Mouse (Mus musculus) left cerebral cortex, adult 8-10 months (tissue): ENCODE results near the gene Clec9a. TPM values are rescaled to one million over a fixed set of nuclear protein-coding genes. Genes with fewer than 3 reads are reported as not detected.
A peak's percentile ranks its signal among the peaks of the same experiment; 100 is the strongest.

Experiments
- DNase-seq, 2 experiments: peaks; one replicate each; pipeline ENCODE4 v3.0.0; 2022; ENCODE audit warnings: low spot score in 2 of 2
- total RNA-seq, 4 experiments: library from RNA; stranded (reverse); gene quantifications; 2 replicates each; pipeline ENCODE4 v1.2.4; 2022

Gene Clec9a
- total RNA-seq, 4 experiments from 2014 or later: 0.14 to 0.30 TPM; not detected in 2

DNA sequence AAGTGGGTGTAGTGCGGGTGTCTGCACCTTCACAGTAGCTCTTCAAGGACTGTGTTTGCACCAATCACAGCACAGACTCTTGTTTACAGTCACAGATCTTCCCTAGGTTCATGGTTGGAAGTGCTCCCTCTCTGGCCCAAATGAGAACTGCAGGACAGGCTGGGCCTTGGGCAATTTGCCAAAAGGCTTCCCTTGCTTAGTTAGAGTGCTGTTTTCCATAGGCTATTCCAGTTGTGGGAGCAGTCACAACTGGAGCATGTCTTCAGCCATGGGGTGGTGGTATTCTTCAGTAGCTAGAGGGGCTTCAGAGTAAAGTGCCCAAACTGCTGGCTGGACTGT is 15.0 kb downstream of the Clec9a start:
- peak; percentile 19 to 64 for DNase-seq

DNA sequence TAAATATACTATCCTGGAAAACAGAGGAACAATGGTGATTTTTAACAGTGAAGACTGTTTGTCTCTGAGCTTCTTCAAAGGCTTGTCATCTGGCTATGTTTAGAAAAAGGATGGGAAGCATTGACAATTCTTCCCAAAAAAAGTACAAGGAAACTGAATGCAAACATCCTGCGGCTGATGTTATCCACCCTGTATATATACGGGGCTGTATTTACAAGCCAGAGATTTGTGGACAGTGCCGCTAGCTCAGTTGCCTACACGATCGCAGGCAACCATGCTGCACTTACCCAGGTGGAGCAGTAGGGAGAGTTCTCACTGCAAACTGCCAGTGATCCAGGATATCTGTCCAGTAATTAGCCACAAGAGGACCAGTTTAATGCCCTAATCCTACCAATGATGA is 16.6 kb downstream of the Clec9a start:
- no peak for DNase-seq

DNA sequence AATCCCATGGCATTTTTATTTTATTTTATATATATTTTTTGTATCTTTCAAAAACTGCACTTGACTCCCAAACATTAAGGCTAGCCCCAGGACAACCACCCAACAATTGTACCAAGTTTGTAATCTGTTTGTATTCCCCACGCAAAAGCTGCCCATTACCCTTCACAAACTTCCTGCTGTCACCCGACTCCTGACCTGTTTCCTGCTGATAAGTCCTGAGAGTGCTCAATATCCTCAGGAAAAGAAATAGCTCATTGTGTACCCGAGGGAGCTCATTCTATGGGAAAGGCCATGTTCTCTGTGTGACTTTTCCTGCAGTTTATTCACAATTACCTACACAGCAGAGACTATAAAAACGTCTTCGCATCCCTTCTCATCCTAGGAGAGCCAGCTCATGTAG is 17.1 kb downstream of the Clec9a start:
- no peak for DNase-seq

DNA sequence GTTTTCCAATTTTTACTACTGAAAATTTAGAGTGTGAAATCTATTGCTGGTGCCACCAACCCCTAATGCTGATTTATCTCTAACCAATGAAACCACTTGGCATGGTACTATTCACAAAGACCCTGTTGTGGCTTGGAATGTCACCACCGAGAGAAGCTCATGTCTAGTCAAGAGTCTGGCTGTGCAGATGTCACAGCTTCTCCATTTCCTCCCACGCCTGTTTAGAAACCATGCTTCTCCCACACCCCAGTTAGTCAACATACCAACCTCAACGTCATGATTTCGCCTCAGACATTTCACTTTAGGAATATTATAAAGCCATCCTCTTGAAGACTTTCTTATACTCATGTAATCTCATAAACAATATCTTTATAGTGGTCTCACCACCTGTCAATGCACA is 18.6 kb downstream of the Clec9a start:
- DNase-seq: no peak

DNA sequence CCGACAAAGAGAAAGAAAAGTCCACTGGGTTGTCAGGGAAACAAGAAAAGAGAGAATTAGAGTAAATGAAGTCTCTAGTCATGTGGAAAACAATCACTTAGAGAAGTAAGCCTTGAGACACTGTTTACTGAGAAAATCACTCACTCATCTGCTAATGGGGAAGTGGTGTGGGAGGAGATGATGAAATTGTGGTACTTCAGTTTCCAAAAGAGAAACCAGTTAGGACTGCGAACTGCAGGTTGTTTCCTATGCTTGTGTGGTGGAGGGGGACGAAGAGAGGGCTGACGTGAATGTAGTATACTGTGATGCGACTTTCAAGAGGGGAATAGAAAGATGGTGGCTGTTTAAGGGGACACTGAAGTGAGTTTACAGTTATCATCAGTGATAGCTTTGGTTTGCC is 25.6 kb downstream of the Clec9a start:
- no peak for DNase-seq

DNA sequence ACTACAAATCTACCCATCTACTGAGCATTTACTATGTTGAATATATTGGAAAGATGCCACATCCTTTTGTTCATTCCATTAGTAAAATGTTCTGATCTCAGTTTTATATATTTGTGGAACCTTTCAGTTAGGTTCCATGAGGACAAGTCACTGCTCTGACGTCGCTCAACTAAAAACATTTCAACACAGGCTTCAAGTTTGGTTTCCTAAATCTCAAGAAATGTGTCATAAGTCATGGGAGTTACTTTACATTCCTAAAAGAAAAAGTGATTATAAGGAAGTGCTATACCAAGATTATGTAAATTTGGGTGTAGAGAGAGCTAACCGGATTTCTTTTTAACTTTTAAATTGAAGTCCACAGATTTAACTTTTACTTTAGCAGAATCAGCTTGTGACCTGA is 27.4 kb downstream of the Clec9a start:
- DNase-seq: no peak

DNA sequence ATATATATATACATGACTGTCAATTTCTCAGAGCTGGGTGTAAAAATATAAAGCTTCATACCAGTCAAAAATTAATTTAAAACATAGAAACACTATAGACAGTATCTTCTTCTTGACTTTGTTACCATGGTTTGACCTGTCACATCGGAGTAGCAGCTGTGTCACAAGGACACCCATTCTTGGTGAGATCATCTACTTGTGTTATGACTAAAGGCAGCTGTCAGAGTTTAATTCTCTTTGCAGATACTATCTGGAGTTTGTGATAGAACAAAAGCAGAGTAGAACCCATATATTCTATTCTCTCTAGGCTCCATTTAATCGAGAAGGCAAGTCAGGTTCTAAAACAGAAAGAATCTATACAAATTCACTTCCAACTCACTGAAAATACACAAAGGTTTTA is 29.4 kb downstream of the Clec9a start:
- no peak for DNase-seq

DNA sequence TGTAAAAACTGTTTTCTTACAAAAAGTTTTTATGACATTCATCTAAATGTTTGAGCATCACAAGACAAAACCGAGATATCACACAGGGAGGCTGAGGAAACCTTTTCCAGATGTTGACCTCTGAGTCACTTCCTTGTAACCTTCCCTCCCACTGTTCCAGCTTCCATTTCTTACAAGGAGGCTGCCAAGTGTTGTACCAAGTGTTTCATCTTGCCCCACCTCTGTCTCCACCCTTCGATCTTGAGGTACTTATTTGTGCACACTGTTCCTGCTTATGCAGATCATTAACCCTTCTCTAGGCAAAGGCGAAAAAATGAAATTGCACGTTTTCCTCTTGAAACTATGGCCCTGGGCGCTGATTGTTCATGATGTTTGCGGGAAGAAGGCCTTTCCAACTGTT is 41.1 kb downstream of the Clec9a start:
- DNase-seq: no peak

DNA sequence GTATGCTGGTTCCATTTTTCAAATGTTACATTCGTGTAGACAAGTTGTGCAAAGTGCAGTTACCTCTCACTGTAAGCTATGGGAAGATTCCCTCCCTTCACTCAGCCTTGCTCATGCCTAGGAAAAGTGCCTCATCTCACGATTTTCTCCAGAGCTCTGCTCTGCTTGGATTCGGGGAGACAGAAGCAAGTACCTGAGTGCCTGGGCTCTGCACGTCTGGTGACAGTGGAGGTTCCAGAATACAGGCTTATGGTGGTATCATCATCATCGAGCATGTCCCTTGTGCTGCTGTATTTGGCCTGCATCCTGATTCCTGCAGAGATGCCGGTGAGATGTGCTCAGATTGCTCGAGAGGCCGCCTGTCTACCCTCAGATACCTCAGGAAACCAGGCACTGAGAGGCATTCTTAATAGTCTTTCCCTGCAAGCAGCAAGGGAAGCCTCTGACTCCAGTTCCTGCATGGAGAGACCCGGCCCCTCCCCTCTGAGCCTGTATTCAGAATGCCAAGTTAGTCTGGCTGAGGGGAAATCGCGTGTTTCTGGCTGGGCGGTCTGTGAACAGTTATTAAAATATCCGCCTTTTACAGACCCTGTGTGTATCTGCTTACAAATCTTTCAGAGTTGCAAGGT is 42.9 kb downstream of the Clec9a start, which contains the start of gene Clec1a:
Gene Clec1a, minus strand, starts transcription at position 590 of the 629 bp plus-strand sequence.
- DNase-seq: no peak

DNA sequence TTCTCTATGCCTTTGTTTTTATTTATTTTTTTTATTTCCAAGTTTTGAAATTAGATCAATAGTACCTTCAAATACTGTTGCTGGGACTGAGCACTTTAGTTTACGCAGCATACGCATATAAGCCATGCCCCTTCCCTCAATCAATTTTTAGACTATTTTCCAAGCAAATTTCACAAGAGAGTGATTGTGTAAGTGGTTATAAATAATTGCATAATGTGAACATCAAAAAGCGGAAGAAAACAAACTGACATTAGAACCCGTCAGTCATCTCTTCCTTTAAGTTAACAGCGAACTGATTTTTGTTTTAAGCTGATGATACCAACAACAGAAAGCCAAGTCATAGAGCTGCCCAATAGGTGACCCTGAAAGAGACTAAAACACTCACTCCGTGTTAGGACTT is 62.7 kb downstream of the Clec9a start:
- DNase-seq: no peak

DNA sequence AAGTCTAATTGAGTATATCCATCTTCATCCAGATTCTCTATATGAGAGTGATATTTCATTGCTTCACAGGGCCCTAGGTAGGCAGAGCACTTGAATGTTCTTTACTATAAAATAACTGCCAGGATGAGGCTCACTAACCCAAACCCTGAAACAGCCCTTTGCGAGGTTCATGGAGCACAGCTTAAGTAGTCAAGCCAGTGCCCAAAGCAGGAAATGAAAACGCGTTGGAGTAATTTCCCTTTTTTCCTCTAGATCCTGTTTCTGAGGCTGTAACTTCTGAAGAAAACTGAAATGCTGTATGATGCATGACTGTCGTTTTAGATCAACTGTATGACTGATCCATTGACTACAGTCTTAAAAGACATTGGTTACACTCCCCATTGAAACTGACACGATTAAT is 64.0 kb downstream of the Clec9a start:
- no peak for DNase-seq

Other genes with a start within 250 kb of the Clec9a start
- 1 to 10 TPM; 9.0 to 9.9 (median 9.7) TPM for gene Clec2d, start 228.2 kb upstream of the Clec9a start, total RNA-seq
- not detected for gene Cd69, start 133.4 kb upstream of the Clec9a start, total RNA-seq
- not detected for gene 4922502D21Rik, start 77.1 kb upstream of the Clec9a start, total RNA-seq
- gene Clec12a, start 66.2 kb upstream of the Clec9a start, total RNA-seq: under 1 TPM; 0.44 to 0.74 (median 0.58) TPM
- not detected for gene Clec12b, start 23.0 kb upstream of the Clec9a start, total RNA-seq
- gene Clec1b, start 11.6 kb upstream of the Clec9a start, total RNA-seq: 1 to 10 TPM in 1 of 4 experiments, under 1 TPM in 1, not detected in 2; 0.46 to 1.3 TPM
- gene Clec1a, start 43.1 kb downstream of the Clec9a start, total RNA-seq: 1 to 10 TPM in 3 of 4 experiments, under 1 TPM in 1; 0.58 to 1.9 (median 1.4) TPM
- gene Olr1, start 98.3 kb downstream of the Clec9a start, total RNA-seq: under 1 TPM in 1 of 4 experiments, not detected in 3; 0.14 TPM
- not detected for gene Tmem52b, start 103.7 kb downstream of the Clec9a start, total RNA-seq
- gene Gabarapl1, start 124.3 kb downstream of the Clec9a start, total RNA-seq: 100 to 1,000 TPM; 760 to 878 (median 821) TPM
- gene Klre1, start 169.0 kb downstream of the Clec9a start, total RNA-seq: not detected
- not detected for gene Klrd1, start 182.9 kb downstream of the Clec9a start, total RNA-seq
- gene Klrk1, start 215.0 kb downstream of the Clec9a start, total RNA-seq: not detected
- gene Klrc3, start 234.5 kb downstream of the Clec9a start, total RNA-seq: not detected